Mouse (Mus musculus) gastrocnemius, adult 8-10 months (tissue): ENCODE results near the gene Gm49340. TPM values are rescaled to one million over a fixed set of nuclear protein-coding genes. Genes with fewer than 3 reads are reported as not detected.
"Not testable (repeated sequence)": the region's sequence is repeated elsewhere in the genome, so short reads cannot be mapped to it uniquely, and the experiment has no call there.

ENCODE experiments used
- DNase-seq, 2 experiments: peaks; one replicate each; pipeline ENCODE4 v3.0.0; 2022; ENCODE audit warnings: low spot score in 2 of 2
- total RNA-seq, 4 experiments: library from RNA; stranded (reverse); gene quantifications; 2 replicates each; pipeline ENCODE4 v1.2.4; 2022

Gm49340 gene
- total RNA-seq, result not detected

- no peak for DNase-seq
Measured at GRCm38 (mm10) chr11:73329442-73329841, at the start of gene Gm49340, which contains the start of the genes Aspa and Spata22. Gene Gm49340, plus strand, starts transcription at chr11:73329741. Gene Aspa, minus strand, starts transcription at chr11:73329596. Gene Spata22, plus strand, starts transcription at chr11:73329741.

- DNase-seq, result no peak
Measured at GRCm38 (mm10) chr11:73280710-73281109, 48.8 kb upstream of the Gm49340 start.

- no peak for DNase-seq
Measured at GRCm38 (mm10) chr11:73281528-73282027, 48.0 kb upstream of the Gm49340 start.

GRCm38 (mm10) chr11:73283369-73283768 is 46.2 kb upstream of the Gm49340 start:
- no peak for DNase-seq

GRCm38 (mm10) chr11:73283926-73284325 is 45.6 kb upstream of the Gm49340 start:
- no peak for DNase-seq

- DNase-seq, result no peak
Measured at GRCm38 (mm10) chr11:73284351-73284750, 45.2 kb upstream of the Gm49340 start.

GRCm38 (mm10) chr11:73289621-73290020 is 39.9 kb upstream of the Gm49340 start:
- DNase-seq, result no peak

GRCm38 (mm10) chr11:73303123-73303522 is 26.4 kb upstream of the Gm49340 start:
- no peak for DNase-seq

GRCm38 (mm10) chr11:73315961-73316360 is 13.6 kb upstream of the Gm49340 start:
- no peak for DNase-seq

GRCm38 (mm10) chr11:73318581-73318980 is 11.0 kb upstream of the Gm49340 start:
- DNase-seq, result not testable (repeated sequence)

GRCm38 (mm10) chr11:73321064-73321463 is 8.5 kb upstream of the Gm49340 start:
- not testable (repeated sequence) for DNase-seq

GRCm38 (mm10) chr11:73323906-73324830 is 5.4 kb upstream of the Gm49340 start:
- DNase-seq, result no peak

- DNase-seq, result no peak
Measured at GRCm38 (mm10) chr11:73326485-73326886, 3.1 kb upstream of the Gm49340 start.

GRCm38 (mm10) chr11:73327361-73327760 is 2.2 kb upstream of the Gm49340 start:
- no peak for DNase-seq

- DNase-seq, result no peak
Measured at GRCm38 (mm10) chr11:73333357-73333756, 3.8 kb downstream of the Gm49340 start.

- DNase-seq, result no peak
Measured at GRCm38 (mm10) chr11:73336919-73337318, 7.4 kb downstream of the Gm49340 start.

- DNase-seq, result no peak
Measured at GRCm38 (mm10) chr11:73350483-73350882, 20.9 kb downstream of the Gm49340 start, which contains the start of gene Olfr20. Gene Olfr20, plus strand, starts transcription at chr11:73350783.

- no peak for DNase-seq
Measured at GRCm38 (mm10) chr11:73370946-73371345, 41.4 kb downstream of the Gm49340 start, which contains the start of gene Olfr376. Gene Olfr376, plus strand, starts transcription at chr11:73371246.

- DNase-seq, result no peak
Measured at GRCm38 (mm10) chr11:73395374-73395773, 65.8 kb downstream of the Gm49340 start.

- no peak for DNase-seq
Measured at GRCm38 (mm10) chr11:73399514-73399913, 70.0 kb downstream of the Gm49340 start, which contains the start of gene Olfr1. Gene Olfr1, minus strand, starts transcription at chr11:73399614.
